Mouse (Mus musculus) megakaryocyte, embryonic 14.5 days (primary cell): ENCODE measurements at regions not wholly inside any gene's neighbourhood (a gene's known extent, or its start where the extent isn't known, plus 50 kb on each side); places are given as distances from the start of the nearest gene placed in this dataset.

ENCODE experiments used
- FLI1 ChIP-seq: IDR thresholded peaks from 2 replicates; pipeline ENCODE4 v1.6.1; 2012; ENCODE audit warnings: low read length, inconsistent platforms, mixed read lengths
- GATA1 ChIP-seq: IDR thresholded peaks from 3 replicates; pipeline ENCODE4 v1.6.1; 2012; ENCODE audit warnings: mixed read lengths, low read length, inconsistent platforms, borderline replicate concordance

DNA sequence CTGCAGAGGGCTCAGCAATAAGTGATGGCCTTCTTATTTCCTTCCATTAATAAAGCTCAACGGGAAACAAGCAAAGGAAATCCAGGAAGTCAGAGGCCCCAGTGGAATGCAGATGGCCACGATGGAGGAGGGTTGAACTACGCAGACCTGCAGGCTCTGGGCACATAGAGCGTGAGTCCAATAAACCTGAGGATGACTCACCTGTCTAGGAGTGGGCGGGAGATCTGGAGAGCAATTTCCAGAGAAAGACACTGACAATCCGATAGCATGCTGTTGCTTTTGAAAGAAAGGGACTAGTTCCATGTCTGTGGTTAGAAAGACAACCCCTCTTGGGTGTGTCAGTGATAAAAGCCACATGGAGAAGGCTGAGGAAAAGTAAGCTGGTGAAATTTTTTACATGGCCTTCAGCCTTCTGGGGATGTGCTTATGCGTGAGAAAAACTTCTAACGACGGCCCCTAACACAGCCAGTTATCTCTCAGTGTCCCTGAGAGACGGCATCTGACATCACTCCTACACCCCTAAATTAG, 181.3 kb downstream of the Cand1 start:
- no peak for TF ChIP-seq GATA1
- TF ChIP-seq FLI1, result no peak
